Mouse (Mus musculus) brain, embryonic 14.5 days (tissue): ENCODE data around the gene Pcolce.

ENCODE experiments used
- CTCF ChIP-seq: fragments of 200-500 bp; IDR thresholded peaks from 2 replicates; pipeline ENCODE4 v1.5.1; 2012; ENCODE audit warnings: inconsistent platforms, mild to moderate bottlenecking, moderate library complexity, borderline replicate concordance; ENCODE audit not compliant: insufficient read depth, insufficient read length; ENCODE audit errors: extremely low read depth
- POLR2A ChIP-seq: fragments of 200-500 bp; IDR thresholded peaks from 2 replicates; pipeline ENCODE4 v1.6.1; 2012; ENCODE audit warnings: mild to moderate bottlenecking, inconsistent platforms, borderline replicate concordance; ENCODE audit not compliant: poor library complexity, insufficient read depth, insufficient read length, severe bottlenecking; ENCODE audit errors: extremely low read depth

GRCm38 (mm10) chr5:137582702-137583101 is 30.9 kb downstream of the Pcolce start:
- TF ChIP-seq CTCF, result no peak
- TF ChIP-seq POLR2A, result no peak
